Mouse (Mus musculus): ENCODE results near the gene Mesp1.
"Not testable (repeated sequence)": the region's sequence is repeated elsewhere in the genome, so short reads cannot be mapped to it uniquely, and the experiment has no call there.

Gene Mesp1

DNA sequence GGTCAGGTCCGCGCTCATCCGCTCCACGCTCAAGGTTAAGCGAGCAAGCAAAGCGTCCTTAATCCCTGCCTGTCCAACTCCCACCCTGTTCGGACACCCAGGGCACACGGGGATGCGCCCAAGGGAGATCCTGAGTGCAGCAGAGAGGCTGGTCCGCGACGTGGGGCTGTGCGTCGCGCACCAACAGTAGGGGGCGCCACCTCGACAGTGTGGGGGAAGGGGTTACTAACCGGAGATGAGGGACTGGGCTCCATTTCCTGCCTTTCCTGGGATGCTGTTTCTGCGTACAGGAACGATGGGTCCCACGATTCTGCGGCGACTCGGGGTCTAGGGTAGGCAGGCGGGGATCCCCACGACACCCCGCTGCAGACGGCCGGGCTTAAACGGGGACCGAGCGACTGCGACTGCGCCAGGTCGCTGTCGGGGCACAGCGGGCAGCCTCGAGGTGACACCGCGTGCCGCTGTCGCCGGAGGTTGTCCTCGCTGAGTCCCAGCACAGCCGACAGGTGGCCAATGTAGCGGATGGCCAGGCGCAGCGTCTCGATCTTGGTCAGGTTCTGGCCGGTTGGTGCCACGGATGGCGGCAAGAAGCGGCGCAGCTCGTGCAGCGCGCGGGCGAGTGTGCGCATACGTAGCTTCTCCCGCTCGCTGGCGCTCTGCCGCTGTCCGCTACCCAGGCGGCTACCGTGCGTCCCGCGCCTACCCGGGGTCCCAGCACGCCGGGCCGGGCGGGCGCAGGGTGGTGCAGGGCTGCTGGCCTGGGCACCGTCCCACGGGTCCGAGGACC lies 760 bp downstream of the Mesp1 start:
- no peak for DNase-seq (ENCODE audit: low read depth)

DNA sequence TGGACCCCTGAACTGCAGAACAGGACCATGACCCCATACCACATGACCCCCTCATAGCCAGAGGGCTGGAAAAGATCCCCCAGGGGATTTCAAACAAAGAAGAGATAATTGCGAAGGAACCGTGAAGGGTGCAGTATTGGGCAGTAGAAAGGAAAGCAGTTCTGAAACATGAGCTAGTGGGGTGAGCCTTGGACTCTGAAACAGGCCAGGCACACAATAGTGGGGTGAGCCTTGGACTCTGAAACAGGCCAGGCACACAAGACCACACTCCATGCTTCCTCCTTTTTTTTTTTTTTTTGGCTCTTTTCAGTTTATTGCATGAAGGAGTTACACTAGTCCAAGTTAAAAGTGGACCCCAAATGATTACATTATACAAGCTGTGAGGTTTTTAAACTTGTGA lies 3.8 kb downstream of the Mesp1 start:
- not testable (repeated sequence) for DNase-seq (ENCODE audit: low read depth)

DNA sequence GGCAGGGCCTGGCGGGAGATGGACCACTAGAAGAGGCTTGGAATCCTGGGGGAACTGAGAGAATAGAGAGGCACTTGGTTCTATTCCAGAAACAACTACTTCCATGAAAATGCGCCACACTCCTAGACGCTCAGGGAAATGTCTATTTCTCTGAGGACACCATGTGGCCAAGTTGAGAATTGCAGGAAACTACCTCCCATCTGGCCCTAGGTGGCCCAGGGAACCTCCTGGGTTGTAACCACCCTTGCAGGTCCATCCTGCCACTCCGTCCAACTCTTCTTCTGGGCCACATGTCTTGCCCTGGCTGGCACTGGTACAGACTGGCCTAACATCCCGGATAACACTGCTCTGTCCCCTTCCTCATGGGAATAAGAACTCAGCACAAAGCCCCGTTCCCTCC lies 7.3 kb downstream of the Mesp1 start:
- DNase-seq (ENCODE audit: low read depth) = peak; percentile 62

DNA sequence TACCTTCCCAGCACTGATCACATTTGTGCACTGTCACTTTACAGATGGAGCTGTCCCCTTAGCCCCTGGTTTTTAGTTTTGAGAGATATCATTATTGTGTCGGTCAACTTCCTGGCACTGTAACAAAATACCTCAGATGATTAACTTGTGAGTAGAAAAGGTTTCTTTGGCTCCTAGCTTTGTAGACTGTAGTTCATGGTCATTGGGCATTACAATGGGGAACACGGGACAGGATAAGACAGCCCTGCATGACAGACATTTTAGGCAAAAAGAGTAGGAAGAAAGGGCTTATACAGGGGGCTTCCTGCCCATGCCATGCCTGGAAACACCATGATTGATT lies 11.1 kb downstream of the Mesp1 start:
- no peak for DNase-seq (ENCODE audit: low read depth)

DNA sequence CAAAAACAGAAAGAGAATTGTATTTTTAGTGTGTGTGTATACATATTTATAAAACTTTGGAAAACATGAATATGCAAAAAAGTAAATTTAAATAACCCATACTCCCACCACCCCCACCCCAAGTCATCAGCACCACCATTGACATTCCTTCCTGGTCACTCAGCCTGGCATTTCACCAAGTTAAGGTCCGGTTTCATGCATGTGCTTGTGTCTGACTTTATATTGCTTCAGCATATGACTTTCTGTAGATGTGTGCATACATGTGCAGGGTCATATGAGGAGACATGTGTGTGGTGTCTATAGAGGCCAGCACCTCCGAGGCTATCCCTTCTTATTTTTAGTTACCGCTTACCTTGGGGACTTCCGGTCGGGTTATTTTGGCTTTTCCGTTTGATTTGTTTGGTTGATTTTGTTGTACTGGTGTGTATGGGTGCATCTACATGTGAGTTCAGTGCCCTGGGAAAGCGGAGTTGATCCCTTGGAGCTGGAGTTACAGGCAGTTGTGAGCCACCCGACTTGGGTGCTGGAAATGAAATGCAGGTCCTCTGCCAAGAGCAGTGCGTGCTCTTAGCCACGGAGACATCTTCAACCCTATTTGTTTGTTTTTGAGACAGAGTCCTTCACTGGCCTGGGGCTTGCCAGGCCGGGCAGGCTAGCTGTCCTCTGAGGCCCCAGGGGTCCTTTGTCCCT lies 11.6 kb downstream of the Mesp1 start:
- DNase-seq (ENCODE audit: low read depth) = no peak

DNA sequence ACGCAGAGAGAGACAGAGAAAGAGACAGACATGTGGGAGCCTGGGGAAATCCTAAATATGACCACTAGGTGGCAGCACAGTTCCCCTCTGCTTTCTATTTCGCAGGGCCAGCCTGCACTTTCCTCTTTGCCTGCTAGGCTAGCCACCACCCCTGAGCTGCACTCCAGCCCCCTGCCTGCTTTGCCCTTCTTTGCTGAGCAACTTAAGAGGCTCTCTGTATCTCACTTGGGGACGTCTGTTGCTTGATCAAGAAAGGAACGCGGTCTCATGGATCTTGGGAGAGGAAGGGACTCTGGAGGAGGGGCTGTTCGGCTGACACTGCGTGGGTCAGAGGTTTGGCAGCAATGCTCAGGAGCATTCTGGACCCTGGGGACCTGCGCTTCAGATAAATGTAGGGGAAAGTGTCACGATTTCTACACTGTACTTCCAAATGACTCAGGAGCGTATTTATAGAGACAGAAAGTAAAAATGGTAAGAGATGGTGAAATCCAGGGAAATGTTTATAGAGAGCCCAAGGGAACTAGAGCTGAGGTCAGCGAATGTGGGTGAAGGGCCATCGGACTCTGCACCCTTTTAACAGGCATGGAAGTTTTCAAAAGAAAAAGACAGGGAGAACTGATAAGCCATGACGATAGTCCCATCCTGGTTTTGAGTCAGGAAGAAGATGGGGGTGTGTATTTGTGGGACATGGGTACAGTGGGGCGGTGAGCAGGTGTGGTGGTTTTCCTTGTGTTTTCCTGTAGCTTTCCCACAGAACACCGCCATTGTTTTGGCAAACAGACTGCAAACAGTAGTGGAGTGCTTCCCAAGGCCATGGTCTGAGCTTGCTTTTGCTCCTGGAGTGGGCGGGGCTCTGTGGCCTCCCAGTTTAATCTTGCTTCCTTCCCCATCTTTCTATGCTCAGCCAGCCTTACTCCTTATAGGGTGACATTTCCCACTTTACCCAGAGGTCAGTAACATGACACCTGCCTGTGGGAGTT lies 12.7 kb downstream of the Mesp1 start:
- peak; percentile 63 for DNase-seq (ENCODE audit: low read depth)

DNA sequence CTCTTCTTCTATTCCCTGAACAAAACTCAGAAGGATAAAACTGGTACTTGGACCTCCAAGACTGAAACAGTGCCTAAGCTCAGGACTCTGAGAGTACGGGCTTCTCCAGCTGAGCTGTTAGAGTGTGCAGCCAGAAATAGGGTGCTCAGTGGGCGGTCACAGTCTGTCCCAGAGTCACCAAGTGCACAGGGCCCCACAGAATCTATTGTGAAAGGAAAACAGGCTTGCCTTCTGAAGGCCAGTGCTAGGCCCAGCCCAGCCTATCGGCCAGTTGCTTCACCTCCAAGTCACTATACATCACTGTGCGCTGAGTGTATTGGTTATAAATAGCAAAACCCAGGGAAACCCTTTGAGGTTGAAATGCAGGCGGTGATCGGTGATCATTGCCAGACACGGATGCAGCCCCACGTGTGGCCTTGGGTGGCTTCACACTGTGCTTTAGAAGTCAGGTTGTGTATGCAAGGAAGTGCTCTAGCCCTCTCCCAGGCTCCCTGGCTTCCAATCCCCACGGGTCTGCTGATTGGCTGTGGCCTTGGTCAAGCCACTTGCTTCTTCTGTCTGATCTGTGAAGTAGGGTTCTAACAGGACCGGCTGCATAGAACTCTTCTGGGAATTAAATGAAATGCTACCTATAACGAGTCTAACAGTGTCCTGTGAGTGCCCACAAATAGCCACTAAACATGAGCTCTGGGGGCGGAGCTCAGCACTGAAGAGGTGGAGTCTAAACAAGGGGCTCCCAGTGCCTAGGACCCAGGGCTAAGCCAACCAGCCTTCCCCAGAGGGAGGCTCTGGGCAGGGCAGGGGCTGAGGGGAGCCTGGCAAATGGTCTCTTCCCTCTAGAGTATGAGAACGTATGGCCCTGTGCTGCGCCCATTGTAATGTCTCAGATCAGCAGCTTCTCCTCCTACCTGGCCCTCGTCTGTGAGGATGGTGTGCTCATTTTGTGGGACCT lies 21.8 kb downstream of the Mesp1 start:
- no peak for DNase-seq (ENCODE audit: low read depth)

DNA sequence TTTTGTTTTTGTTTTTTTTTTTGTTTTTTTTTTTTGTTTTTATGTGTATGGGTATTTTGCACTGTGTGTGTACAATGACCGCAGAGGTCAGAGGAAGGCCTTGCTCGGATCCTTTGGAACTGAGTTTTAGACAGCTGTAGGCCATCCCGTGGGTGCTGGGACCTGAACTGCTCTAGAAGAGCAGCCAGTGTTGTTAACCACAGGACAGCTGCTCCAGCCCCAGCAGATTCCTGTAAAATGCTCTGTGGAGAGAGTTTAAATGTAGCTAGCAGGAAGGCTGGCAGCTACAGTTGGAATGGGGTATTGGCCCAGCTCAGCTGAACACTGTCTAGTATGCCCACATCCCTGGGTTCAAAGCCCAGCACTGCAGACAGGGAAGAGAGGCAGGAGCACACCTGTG lies 23.9 kb downstream of the Mesp1 start:
- DNase-seq (ENCODE audit: low read depth) = no peak

DNA sequence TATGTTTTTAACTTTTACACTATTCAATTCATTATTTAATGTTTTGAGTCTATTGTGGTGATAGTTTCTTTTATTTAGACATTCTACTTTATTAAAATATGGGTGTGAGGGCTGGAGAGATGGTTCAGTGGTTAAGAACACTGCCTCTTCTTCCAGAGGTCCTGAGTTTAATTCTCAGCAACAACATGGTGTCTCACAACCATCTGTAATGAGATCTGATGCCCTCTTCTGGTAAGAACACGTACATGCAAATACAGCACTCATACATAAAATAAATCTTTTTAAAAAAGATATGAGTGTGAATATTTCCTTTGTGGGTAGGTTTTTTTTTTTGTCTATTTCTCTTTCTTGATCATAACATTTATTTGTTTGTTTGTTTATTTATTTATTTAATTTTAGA lies 27.6 kb downstream of the Mesp1 start:
- DNase-seq (ENCODE audit: low read depth) = no peak

DNA sequence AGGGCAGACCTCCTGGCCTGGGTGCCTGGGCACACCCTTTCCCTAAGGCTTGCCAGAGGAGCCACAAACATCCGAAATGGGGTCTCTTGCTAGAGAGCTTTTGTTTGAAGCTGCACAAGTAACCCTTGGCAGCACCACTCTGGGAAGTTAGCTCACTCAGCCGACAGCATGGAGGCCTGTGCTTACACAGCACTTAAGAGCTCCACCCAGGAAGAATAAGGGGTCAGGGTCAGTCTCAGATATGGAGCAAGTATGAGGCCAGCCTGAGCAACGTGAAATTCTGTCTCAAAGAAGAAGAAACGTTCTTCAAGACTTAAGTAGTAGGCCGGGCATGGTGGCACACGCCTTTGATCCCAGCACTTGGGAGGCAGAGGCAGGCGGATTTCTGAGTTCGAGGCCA lies 31.5 kb downstream of the Mesp1 start:
- no peak for DNase-seq (ENCODE audit: low read depth)

DNA sequence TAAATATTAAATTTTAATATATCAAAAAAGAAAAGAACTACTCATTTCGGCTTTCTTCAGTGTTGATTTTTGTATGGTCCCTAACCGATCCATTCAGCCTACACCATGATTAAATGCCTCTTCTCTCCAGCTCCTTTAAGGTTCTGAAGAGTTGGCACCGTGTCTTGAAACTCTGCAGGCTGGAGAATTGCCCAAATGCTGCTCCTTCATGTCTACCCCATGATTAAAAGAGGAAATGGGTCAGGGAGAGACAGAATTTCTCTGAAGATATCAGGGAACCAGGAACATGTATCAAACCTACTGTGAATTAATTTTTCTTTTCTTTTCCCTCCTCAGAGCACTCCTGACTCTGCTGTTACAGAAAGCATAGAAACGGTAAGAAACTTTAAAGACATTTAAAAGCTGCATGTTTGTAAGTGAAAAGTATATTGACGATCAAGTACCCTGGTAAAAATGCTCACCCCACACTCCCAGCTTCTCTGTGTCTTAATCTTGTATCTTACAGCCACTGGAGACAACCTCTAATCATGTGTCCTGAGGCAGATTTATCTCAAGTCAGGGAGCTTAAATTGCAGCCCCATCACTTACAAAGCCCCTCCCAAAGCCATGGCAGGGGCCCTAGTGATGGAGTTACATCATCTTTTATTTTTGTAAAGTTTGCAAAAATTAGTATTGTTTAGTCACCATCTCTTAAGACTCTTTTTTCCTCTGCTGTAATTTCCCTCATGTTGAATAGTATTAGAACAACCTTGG lies 32.3 kb downstream of the Mesp1 start:
- DNase-seq (ENCODE audit: low read depth) = no peak

DNA sequence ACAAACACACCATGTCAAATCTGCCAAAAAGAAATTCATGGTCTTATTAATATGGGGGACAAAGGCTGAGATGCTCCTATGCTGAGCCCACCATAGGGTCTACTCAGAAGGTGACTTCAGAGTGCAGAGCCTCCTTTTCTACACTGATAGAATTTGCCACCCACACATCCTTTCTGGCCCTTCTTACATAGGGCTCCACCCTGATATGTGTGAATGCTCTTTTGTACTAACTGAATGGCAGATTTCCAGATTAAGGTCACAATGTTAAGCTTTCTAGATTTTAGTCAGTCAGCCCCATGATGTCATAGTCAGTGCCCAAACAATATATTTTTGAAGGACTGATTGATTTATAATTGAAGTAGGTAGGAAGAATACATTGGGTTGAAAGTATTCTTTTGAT lies 33.8 kb downstream of the Mesp1 start:
- no peak for DNase-seq (ENCODE audit: low read depth)

DNA sequence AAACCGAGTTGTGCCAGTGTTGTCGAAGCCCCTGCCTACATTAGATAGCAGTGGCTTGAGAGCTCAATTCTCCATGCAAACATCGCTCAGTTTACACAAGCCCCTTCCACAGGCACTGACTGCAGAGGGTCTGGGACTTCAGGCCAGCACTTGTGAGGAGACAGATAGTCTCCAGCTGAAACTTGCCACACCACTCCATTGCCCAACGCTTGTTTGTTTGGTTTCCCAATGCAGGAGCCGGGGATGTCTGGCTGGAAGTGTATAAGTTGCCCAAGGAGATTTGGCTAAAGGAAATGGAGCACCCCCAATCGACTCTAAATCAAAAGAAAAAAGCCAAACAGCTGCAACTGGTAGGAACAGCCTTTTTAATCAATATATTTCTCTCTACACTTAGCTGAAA lies 35.4 kb downstream of the Mesp1 start:
- no peak for DNase-seq (ENCODE audit: low read depth)

DNA sequence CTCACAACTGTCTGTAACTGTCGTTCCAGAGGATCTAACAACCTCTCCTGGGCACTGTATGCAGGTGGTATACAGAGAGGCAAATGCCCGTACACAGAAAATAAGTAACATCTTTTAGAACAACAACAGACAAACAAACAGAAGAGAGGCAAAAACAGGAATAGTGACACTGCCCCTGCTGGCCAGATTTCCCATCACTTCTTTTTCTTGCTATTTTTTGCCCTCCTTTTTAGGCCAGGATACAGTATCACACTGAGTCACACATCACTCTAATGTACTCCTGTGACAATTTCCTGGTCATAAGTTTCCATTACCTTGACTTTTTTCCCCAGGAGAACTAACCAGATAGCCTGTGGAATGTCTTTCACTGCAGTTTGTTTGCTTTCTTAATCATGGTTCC lies 37.3 kb downstream of the Mesp1 start:
- DNase-seq (ENCODE audit: low read depth) = no peak

DNA sequence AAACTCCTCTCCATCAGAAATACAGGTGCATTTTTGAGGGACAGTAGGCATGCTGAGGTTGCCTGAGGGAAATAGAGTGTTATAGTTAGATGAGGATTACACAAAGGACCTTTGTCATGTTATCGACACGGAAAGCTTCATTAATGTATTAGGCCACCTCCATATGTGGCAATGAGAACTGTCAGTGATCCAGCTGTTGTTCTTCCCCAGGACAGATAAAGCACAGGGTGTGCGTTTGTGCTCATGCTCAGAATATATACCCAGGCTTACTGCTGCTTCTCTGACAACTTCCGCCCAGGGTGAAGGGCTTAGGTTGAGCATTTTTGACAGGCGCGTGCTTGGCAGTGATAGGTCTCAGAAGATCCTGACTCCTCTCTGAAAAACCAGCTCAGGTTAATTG lies 44.1 kb downstream of the Mesp1 start:
- DNase-seq (ENCODE audit: low read depth) = no peak

DNA sequence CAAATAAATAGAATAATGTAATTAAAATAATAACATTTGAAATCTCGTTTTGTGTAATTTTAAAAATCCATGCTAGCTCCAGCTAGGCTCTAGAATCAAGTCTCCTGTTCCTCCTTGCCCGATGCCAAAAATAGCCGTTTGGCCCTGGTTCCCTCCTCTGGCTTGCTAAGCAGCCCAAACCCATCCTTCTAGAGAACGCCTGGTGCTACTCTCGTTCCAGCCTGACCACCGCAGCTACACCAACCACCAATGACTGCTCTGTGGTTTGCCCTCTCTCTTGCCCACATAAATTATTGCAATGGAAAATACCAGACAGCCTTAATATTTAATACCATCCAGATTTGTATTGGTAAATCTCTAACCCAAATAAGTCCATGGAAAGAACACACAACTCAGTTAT lies 45.9 kb downstream of the Mesp1 start:
- DNase-seq (ENCODE audit: low read depth) = no peak

DNA sequence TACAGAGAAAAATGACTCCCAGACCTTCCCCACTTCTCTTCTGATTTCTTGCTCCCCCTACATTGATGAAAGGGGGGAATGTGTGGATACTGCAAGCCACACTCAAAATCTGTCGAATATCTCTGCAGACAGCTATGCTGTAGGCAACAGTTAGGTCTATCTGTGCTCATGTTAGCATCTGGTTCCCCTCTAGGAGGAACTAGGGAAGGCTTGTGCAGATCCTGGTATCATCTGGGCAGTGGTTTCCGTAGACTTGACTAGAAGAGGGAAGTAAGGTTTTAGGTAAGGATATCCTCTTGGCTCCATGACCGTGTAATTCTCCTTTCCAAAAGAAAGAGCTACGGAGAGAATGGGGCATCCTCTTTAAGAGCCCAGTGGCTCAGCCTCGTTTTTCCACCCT lies 49.0 kb downstream of the Mesp1 start:
- no peak for DNase-seq (ENCODE audit: low read depth)

DNA sequence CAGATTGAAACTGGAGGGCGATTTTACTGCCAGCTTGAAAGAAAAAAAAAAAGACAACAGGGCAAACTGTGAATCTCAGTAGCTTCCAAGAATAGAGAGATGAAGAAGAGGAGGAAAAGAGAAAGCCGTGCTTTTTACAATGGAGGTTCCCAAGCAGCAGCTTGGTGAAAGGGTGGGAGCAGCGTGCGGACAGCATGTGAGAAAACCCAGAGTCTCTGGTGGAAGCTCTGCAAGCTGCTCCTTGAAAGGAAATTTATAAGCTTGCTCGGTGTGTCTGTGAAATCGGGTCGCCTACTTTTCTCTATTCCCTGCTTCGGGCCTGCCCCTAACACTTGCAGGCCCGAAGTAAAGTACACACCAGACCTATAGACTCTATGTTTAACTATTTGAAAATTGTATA lies 49.5 kb downstream of the Mesp1 start:
- no peak for DNase-seq (ENCODE audit: low read depth)

DNA sequence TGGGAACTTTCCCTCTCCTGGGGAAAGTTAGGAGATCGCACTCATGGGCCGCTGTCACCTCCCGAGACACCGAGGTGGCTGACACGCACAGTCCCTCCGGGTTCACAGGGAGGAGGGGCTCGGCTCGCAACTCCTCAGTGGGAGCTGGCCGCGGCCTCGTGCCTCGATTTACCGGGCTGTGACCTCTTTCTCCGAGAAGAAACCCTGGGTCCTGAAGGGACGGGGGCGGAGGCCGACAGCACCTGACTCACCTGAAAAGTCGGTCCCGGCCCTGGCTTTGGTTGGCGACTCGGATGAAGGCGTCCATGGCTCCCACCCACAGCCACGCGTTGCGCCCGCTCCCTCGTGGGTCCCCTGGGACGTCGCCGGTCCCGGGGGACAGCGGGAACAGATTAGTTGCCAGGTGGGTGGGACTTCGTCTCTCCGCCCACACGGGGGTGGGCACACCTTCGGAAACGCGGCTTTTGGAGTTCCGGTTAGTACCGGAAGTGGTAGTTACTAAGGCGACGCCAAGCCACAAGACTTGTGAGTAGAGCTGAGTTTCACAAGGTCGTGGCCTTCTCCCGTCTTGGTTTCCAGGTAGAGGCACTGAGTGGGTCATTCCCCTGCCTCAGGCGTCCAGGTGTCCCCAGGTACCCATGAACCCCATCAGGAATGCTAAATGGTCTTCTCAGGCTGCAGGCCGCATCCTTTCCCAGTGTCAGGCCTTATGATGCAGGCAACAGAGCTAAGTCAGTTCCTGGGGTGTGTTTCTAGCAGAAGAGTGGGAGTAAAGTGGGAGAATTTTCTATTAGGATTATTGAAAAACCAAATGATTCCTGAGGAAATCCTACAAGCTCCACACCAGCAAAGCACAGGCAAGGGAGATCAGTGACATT lies 50.7 kb downstream of the Mesp1 start, which contains the start of the genes Pex11a and Wdr93:
Gene Pex11a, minus strand, starts transcription at position 473 of the 878 bp plus-strand sequence.
Gene Wdr93, plus strand, starts transcription at position 505 of the 878 bp plus-strand sequence.
- peak; percentile 65 for DNase-seq (ENCODE audit: low read depth)

DNA sequence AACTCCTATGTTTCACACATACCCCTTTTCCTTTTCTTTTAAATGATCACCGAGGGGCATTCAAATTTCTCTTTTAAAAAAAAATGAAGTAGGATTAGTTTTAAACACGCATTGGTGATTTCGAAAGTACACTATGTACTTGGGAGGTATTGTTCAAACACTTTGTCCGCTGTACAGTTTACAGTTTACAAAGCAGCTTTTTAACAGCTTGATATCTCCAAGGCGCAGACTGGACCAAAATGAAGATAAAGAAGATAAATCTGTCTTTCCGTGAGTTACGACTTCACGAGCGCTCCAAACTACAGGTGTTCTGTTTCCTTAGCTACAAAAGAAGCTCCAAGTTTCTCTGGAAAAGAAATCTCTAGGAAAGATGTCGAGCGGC lies 51.3 kb downstream of the Mesp1 start:
- no peak for DNase-seq (ENCODE audit: low read depth)

Measured in c-Kit-positive CD71-negative TER-119-negative erythroid progenitor cells, embryonic 14.5 days (primary cell).